Mouse (Mus musculus) fat pad, adult 2 months (tissue): ENCODE results near the gene Scoc.

Experiments used
- DNase-seq: peaks from one replicate; pipeline ENCODE4 v3.0.0-alpha.2; 2011; ENCODE audit warnings: low read depth, low spot score; ENCODE audit errors: extremely low read depth

The Scoc gene

GRCm38 (mm10) chr8:83405548-83405947, 52.6 kb downstream of the Scoc start:
- no peak for DNase-seq

- DNase-seq: no peak
Observed at GRCm38 (mm10) chr8:83397726-83398125, 60.5 kb downstream of the Scoc start.

- no peak for DNase-seq
Observed at GRCm38 (mm10) chr8:83396680-83397079, 61.5 kb downstream of the Scoc start.

GRCm38 (mm10) chr8:83394325-83394724, 63.9 kb downstream of the Scoc start:
- DNase-seq: no peak

- no peak for DNase-seq
Observed at GRCm38 (mm10) chr8:83392521-83392920, 65.7 kb downstream of the Scoc start.

- DNase-seq: no peak
Observed at GRCm38 (mm10) chr8:83390006-83390701, 68.0 kb downstream of the Scoc start.

GRCm38 (mm10) chr8:83389316-83390005, 68.7 kb downstream of the Scoc start, which contains the start of gene Clgn:
Clgn (plus strand) TSS chr8:83389867.
- no peak for DNase-seq

GRCm38 (mm10) chr8:83382850-83383249, 75.3 kb downstream of the Scoc start:
- no peak for DNase-seq

- no peak for DNase-seq
Observed at GRCm38 (mm10) chr8:83381016-83381415, 77.2 kb downstream of the Scoc start.

- no peak for DNase-seq
Observed at GRCm38 (mm10) chr8:83380141-83380540, 78.0 kb downstream of the Scoc start.
